Mouse (Mus musculus): ENCODE measurements around the gene Olfr1049. TPM values are rescaled to one million over a fixed set of nuclear protein-coding genes. Genes with fewer than 3 reads are reported as not detected.
"Not testable (repeated sequence)": the region's sequence is repeated elsewhere in the genome, so short reads cannot be mapped to it uniquely, and the experiment has no call there.

Gene Olfr1049
- not detected in 2 replicates for polyA plus RNA-seq (2011; ENCODE audit: insufficient read depth, insufficient read length, low read depth, missing spikeins)

GRCm38 (mm10) chr2:86258228-86258627 is at the start of gene Olfr1049:
TSS of gene Olfr1049 (minus strand) at chr2:86258328.
- not testable (repeated sequence) for H3K27me3 ChIP-seq (ENCODE audit: control insufficient read depth, insufficient read depth, low read length, poor library complexity, severe bottlenecking); H3K4me3 ChIP-seq (ENCODE audit: low read depth, low read length); H3K36me3 ChIP-seq (ENCODE audit: control insufficient read depth, insufficient read depth, low read length, poor library complexity, severe bottlenecking); H3K9me3 ChIP-seq (replicated peaks; ENCODE audit: control insufficient read depth, insufficient read depth, low read length, poor library complexity, severe bottlenecking); H3K9ac ChIP-seq (ENCODE audit: low read depth, poor library complexity, severe bottlenecking); H3K27ac ChIP-seq (ENCODE audit: insufficient read depth, low read length); H3K4me1 ChIP-seq (ENCODE audit: control insufficient read depth, insufficient read depth, low read length)

GRCm38 (mm10) chr2:86292155-86292554 is 34.0 kb upstream of the Olfr1049 start, which contains the start of gene Olfr1052:
TSS of gene Olfr1052 (plus strand) at chr2:86292455.
- no peaks in the 10 kb centered on the region for H3K27me3 ChIP-seq (ENCODE audit: control insufficient read depth, insufficient read depth, low read length, poor library complexity, severe bottlenecking)
- H3K9me3 ChIP-seq (replicated peaks; ENCODE audit: control insufficient read depth, insufficient read depth, low read length, poor library complexity, severe bottlenecking): no peaks in the 10 kb centered on the region
- TF ChIP-seq POLR2A (IDR thresholded peaks at IDR 0.05; ENCODE audit: insufficient read depth, low read length): no peak
- no peak for TF ChIP-seq CTCF (IDR thresholded peaks at IDR 0.05; ENCODE audit: low read depth, low read length)
- TF ChIP-seq EP300 (IDR thresholded peaks at IDR 0.05; ENCODE audit: insufficient read depth, low read depth, low read length): no peak
- H3K4me1 ChIP-seq (ENCODE audit: control insufficient read depth, insufficient read depth, low read length): no peaks in the 10 kb centered on the region
- no peaks in the 10 kb centered on the region for H3K36me3 ChIP-seq (ENCODE audit: control insufficient read depth, insufficient read depth, low read length, poor library complexity, severe bottlenecking)
- no peak within 1 kb of the TSS for H3K4me3 ChIP-seq (ENCODE audit: low read depth, low read length)
- H3K27ac ChIP-seq (ENCODE audit: insufficient read depth, low read length): no peak within 1 kb of the TSS
- H3K9ac ChIP-seq (ENCODE audit: low read depth, poor library complexity, severe bottlenecking): no peak within 1 kb of the TSS

GRCm38 (mm10) chr2:86278988-86279387 is 20.9 kb upstream of the Olfr1049 start, which contains the start of gene Olfr1051:
TSS of gene Olfr1051 (minus strand) at chr2:86279088.
- H3K4me3 ChIP-seq (ENCODE audit: low read depth, low read length); H3K27ac ChIP-seq (ENCODE audit: insufficient read depth, low read length): not testable (repeated sequence)

GRCm38 (mm10) chr2:86240189-86240588 is 17.9 kb downstream of the Olfr1049 start, which contains the start of gene Olfr1048:
TSS of gene Olfr1048 (minus strand) at chr2:86240289.
- Histone ChIP-seq H3K9ac (ENCODE audit: low read depth, poor library complexity, severe bottlenecking) (no peak within 1 kb of the TSS), H3K27ac (ENCODE audit: insufficient read depth, low read length) (no peak within 1 kb of the TSS), H3K27me3 (ENCODE audit: control insufficient read depth, insufficient read depth, low read length, poor library complexity, severe bottlenecking) (no peaks in the 10 kb centered on the region), H3K4me3 (ENCODE audit: low read depth, low read length) (no peak within 1 kb of the TSS), H3K36me3 (ENCODE audit: control insufficient read depth, insufficient read depth, low read length, poor library complexity, severe bottlenecking) (no peaks in the 10 kb centered on the region), H3K4me1 (ENCODE audit: control insufficient read depth, insufficient read depth, low read length) (no peaks in the 10 kb centered on the region), H3K9me3 (replicated peaks; ENCODE audit: control insufficient read depth, insufficient read depth, low read length, poor library complexity, severe bottlenecking) (no peaks in the 10 kb centered on the region)
- no peak for TF ChIP-seq EP300 (IDR thresholded peaks at IDR 0.05; ENCODE audit: insufficient read depth, low read depth, low read length)
- no peak for TF ChIP-seq POLR2A (IDR thresholded peaks at IDR 0.05; ENCODE audit: insufficient read depth, low read length)
- no peak for TF ChIP-seq CTCF (IDR thresholded peaks at IDR 0.05; ENCODE audit: low read depth, low read length)

More at GRCm38 (mm10) chr2:86278988-86279387, 20.9 kb upstream of the Olfr1049 start, which contains the start of gene Olfr1051:
- not testable (repeated sequence) for H3K9ac ChIP-seq (ENCODE audit: low read depth, poor library complexity, severe bottlenecking); H3K36me3 ChIP-seq (ENCODE audit: control insufficient read depth, insufficient read depth, low read length, poor library complexity, severe bottlenecking); H3K4me1 ChIP-seq (ENCODE audit: control insufficient read depth, insufficient read depth, low read length); H3K9me3 ChIP-seq (replicated peaks; ENCODE audit: control insufficient read depth, insufficient read depth, low read length, poor library complexity, severe bottlenecking); H3K27me3 ChIP-seq (ENCODE audit: control insufficient read depth, insufficient read depth, low read length, poor library complexity, severe bottlenecking)

- no peaks in the 10 kb centered on the region for H3K4me1 ChIP-seq (ENCODE audit: control insufficient read depth, insufficient read depth, low read length)
- no peaks in the 10 kb centered on the region for H3K9me3 ChIP-seq (replicated peaks; ENCODE audit: control insufficient read depth, insufficient read depth, low read length, poor library complexity, severe bottlenecking)
- H3K27me3 ChIP-seq (ENCODE audit: control insufficient read depth, insufficient read depth, low read length, poor library complexity, severe bottlenecking): no peaks in the 10 kb centered on the region
- no peaks in the 10 kb centered on the region for H3K36me3 ChIP-seq (ENCODE audit: control insufficient read depth, insufficient read depth, low read length, poor library complexity, severe bottlenecking)
- TF ChIP-seq CTCF (IDR thresholded peaks at IDR 0.05; ENCODE audit: low read depth, low read length): no peak
- no peak for TF ChIP-seq EP300 (IDR thresholded peaks at IDR 0.05; ENCODE audit: insufficient read depth, low read depth, low read length)
- no peak for TF ChIP-seq POLR2A (IDR thresholded peaks at IDR 0.05; ENCODE audit: insufficient read depth, low read length)
- no peak within 1 kb of the TSS for H3K4me3 ChIP-seq (ENCODE audit: low read depth, low read length)
- no peak within 1 kb of the TSS for H3K9ac ChIP-seq (ENCODE audit: low read depth, poor library complexity, severe bottlenecking)
- H3K27ac ChIP-seq (ENCODE audit: insufficient read depth, low read length): no peak within 1 kb of the TSS
Measured at GRCm38 (mm10) chr2:86231301-86231700, 26.8 kb downstream of the Olfr1049 start, which contains the start of gene Olfr1047. TSS of gene Olfr1047 (minus strand) at chr2:86231401.

- no peak for TF ChIP-seq CTCF (IDR thresholded peaks at IDR 0.05; ENCODE audit: low read depth, low read length)
- no peaks in the 10 kb centered on the region for H3K9me3 ChIP-seq (replicated peaks; ENCODE audit: control insufficient read depth, insufficient read depth, low read length, poor library complexity, severe bottlenecking)
- H3K4me3 ChIP-seq (ENCODE audit: low read depth, low read length): no peak within 1 kb of the TSS
- H3K4me1 ChIP-seq (ENCODE audit: control insufficient read depth, insufficient read depth, low read length): no peaks in the 10 kb centered on the region
- no peaks in the 10 kb centered on the region for H3K36me3 ChIP-seq (ENCODE audit: control insufficient read depth, insufficient read depth, low read length, poor library complexity, severe bottlenecking)
- H3K9ac ChIP-seq (ENCODE audit: low read depth, poor library complexity, severe bottlenecking): no peak within 1 kb of the TSS
- H3K27me3 ChIP-seq (ENCODE audit: control insufficient read depth, insufficient read depth, low read length, poor library complexity, severe bottlenecking): no peaks in the 10 kb centered on the region
- no peak within 1 kb of the TSS for H3K27ac ChIP-seq (ENCODE audit: insufficient read depth, low read length)
Measured at GRCm38 (mm10) chr2:86219214-86219613, 38.9 kb downstream of the Olfr1049 start, which contains the start of gene Olfr1046. TSS of gene Olfr1046 (minus strand) at chr2:86219314.

Other genes with a start within 250 kb of the Olfr1049 start
- not detected in 2 replicates for gene Olfr1033, start 237.7 kb downstream of the Olfr1049 start, polyA plus RNA-seq (2011; ENCODE audit: insufficient read depth, insufficient read length, low read depth, missing spikeins)
- gene Olfr1034, start 212.5 kb downstream of the Olfr1049 start, polyA plus RNA-seq (2011; ENCODE audit: insufficient read depth, insufficient read length, low read depth, missing spikeins): not detected in 2 replicates
- not detected in 2 replicates for gene Olfr1036, start 184.3 kb downstream of the Olfr1049 start, polyA plus RNA-seq (2011; ENCODE audit: insufficient read depth, insufficient read length, low read depth, missing spikeins)
- gene Olfr1037, start 170.9 kb downstream of the Olfr1049 start, polyA plus RNA-seq (2011; ENCODE audit: insufficient read depth, insufficient read length, low read depth, missing spikeins): not detected in 2 replicates
- not detected in 2 replicates for gene Olfr1039, start 122.4 kb downstream of the Olfr1049 start, polyA plus RNA-seq (2011; ENCODE audit: insufficient read depth, insufficient read length, low read depth, missing spikeins)
- not detected in 2 replicates for gene Olfr1040, start 111.6 kb downstream of the Olfr1049 start, polyA plus RNA-seq (2011; ENCODE audit: insufficient read depth, insufficient read length, low read depth, missing spikeins)
- gene Olfr1042, start 96.5 kb downstream of the Olfr1049 start, polyA plus RNA-seq (2011; ENCODE audit: insufficient read depth, insufficient read length, low read depth, missing spikeins): not detected in 2 replicates
- not detected in 2 replicates for gene Olfr1043, start 90.8 kb downstream of the Olfr1049 start, polyA plus RNA-seq (2011; ENCODE audit: insufficient read depth, insufficient read length, low read depth, missing spikeins)
- not detected in 2 replicates for gene Olfr1044, start 80.5 kb downstream of the Olfr1049 start, polyA plus RNA-seq (2011; ENCODE audit: insufficient read depth, insufficient read length, low read depth, missing spikeins)
- gene Olfr52, start 72.6 kb downstream of the Olfr1049 start, polyA plus RNA-seq (2011; ENCODE audit: insufficient read depth, insufficient read length, low read depth, missing spikeins): not detected in 2 replicates
- not detected in 2 replicates for gene Olfr1045, start 55.3 kb downstream of the Olfr1049 start, polyA plus RNA-seq (2011; ENCODE audit: insufficient read depth, insufficient read length, low read depth, missing spikeins)
- gene Olfr1046, start 39.0 kb downstream of the Olfr1049 start, polyA plus RNA-seq (2011; ENCODE audit: insufficient read depth, insufficient read length, low read depth, missing spikeins): not detected in 2 replicates
- gene Olfr1047, start 26.9 kb downstream of the Olfr1049 start, polyA plus RNA-seq (2011; ENCODE audit: insufficient read depth, insufficient read length, low read depth, missing spikeins): not detected in 2 replicates
- not detected in 2 replicates for gene Olfr1048, start 18.0 kb downstream of the Olfr1049 start, polyA plus RNA-seq (2011; ENCODE audit: insufficient read depth, insufficient read length, low read depth, missing spikeins)
- not detected in 2 replicates for gene Olfr1051, start 20.8 kb upstream of the Olfr1049 start, polyA plus RNA-seq (2011; ENCODE audit: insufficient read depth, insufficient read length, low read depth, missing spikeins)
- gene Olfr1052, start 34.1 kb upstream of the Olfr1049 start, polyA plus RNA-seq (2011; ENCODE audit: insufficient read depth, insufficient read length, low read depth, missing spikeins): not detected in 2 replicates
- gene Olfr1053, start 57.0 kb upstream of the Olfr1049 start, polyA plus RNA-seq (2011; ENCODE audit: insufficient read depth, insufficient read length, low read depth, missing spikeins): not detected in 2 replicates
- not detected in 2 replicates for gene Olfr1054, start 77.1 kb upstream of the Olfr1049 start, polyA plus RNA-seq (2011; ENCODE audit: insufficient read depth, insufficient read length, low read depth, missing spikeins)
- not detected in 2 replicates for gene Olfr1055, start 92.0 kb upstream of the Olfr1049 start, polyA plus RNA-seq (2011; ENCODE audit: insufficient read depth, insufficient read length, low read depth, missing spikeins)
- gene Olfr1056, start 104.1 kb upstream of the Olfr1049 start, polyA plus RNA-seq (2011; ENCODE audit: insufficient read depth, insufficient read length, low read depth, missing spikeins): not detected in 2 replicates
- gene Olfr1057, start 120.1 kb upstream of the Olfr1049 start, polyA plus RNA-seq (2011; ENCODE audit: insufficient read depth, insufficient read length, low read depth, missing spikeins): not detected in 2 replicates
- not detected in 2 replicates for gene Olfr1058, start 130.2 kb upstream of the Olfr1049 start, polyA plus RNA-seq (2011; ENCODE audit: insufficient read depth, insufficient read length, low read depth, missing spikeins)
- gene Olfr1061, start 155.7 kb upstream of the Olfr1049 start, polyA plus RNA-seq (2011; ENCODE audit: insufficient read depth, insufficient read length, low read depth, missing spikeins): not detected in 2 replicates
- not detected in 2 replicates for gene Olfr1062, start 168.4 kb upstream of the Olfr1049 start, polyA plus RNA-seq (2011; ENCODE audit: insufficient read depth, insufficient read length, low read depth, missing spikeins)
- gene Olfr1065, start 192.3 kb upstream of the Olfr1049 start, polyA plus RNA-seq (2011; ENCODE audit: insufficient read depth, insufficient read length, low read depth, missing spikeins): not detected in 2 replicates
- not detected in 2 replicates for gene Olfr1066, start 197.9 kb upstream of the Olfr1049 start, polyA plus RNA-seq (2011; ENCODE audit: insufficient read depth, insufficient read length, low read depth, missing spikeins)
- gene Olfr228, start 229.1 kb upstream of the Olfr1049 start, polyA plus RNA-seq (2011; ENCODE audit: insufficient read depth, insufficient read length, low read depth, missing spikeins): not detected in 2 replicates